30 mouse cellular contexts compared by ENCODE assay signal in genomic region chr6:9693714-9694113, GRCm38 (mm10).
DNase-seq lines count a peak whose midpoint lies in the region; ATAC-seq lines count a peak whose summit lies in the region.
"Had no signal": no experiment of that assay in that cellular context is flagged by ENCODE, and none has a peak within 500 bp of the region (broad histone marks: within the 10 kb centered on the region; RNA-seq: fewer than 3 reads in every experiment).

No protein-coding gene starts in this region.

- H3K4me2 ChIP-seq in forebrain, embryonic 11.5 days (ENCODE audit: low read depth, low read length, severe bottlenecking), result no peak overlapping the region
- no peak overlapping the region for H3K4me2 ChIP-seq in forebrain, embryonic 14.5 days (ENCODE audit: low read length)
- H3K4me2 ChIP-seq in midbrain, embryonic 11.5 days, result no peak overlapping the region
- H3K4me2 ChIP-seq in midbrain, embryonic 16.5 days (ENCODE audit: low read length), result no peak overlapping the region
- H3K4me2 ChIP-seq: heart, embryonic 11.5 days; kidney, embryonic 15.5 days; limb, embryonic 12.5 days; liver, embryonic 15.5 days; lung, embryonic 14.5 days; neural tube, embryonic 15.5 days had no signal

- no peaks in the 10 kb centered on the region for H3K9me3 ChIP-seq in forebrain, embryonic 11.5 days (ENCODE audit: control insufficient read depth, low read length)
- H3K9me3 ChIP-seq in forebrain, embryonic 14.5 days (replicated peaks; ENCODE audit: control insufficient read depth, low read length), result no peaks in the 10 kb centered on the region
- H3K9me3 ChIP-seq in midbrain, embryonic 11.5 days (ENCODE audit: control insufficient read depth, low read length), result no peaks in the 10 kb centered on the region
- no peaks in the 10 kb centered on the region for H3K9me3 ChIP-seq in midbrain, embryonic 16.5 days (replicated peaks; ENCODE audit: control insufficient read depth, low read length, poor library complexity, severe bottlenecking)
- H3K9me3 ChIP-seq: kidney, embryonic 15.5 days; limb, embryonic 12.5 days; liver, embryonic 15.5 days; neural tube, embryonic 15.5 days had no signal

- no peak overlapping the region for H3K4me3 ChIP-seq in forebrain, embryonic 11.5 days (ENCODE audit: low read depth, low read length)
- H3K4me3 ChIP-seq in forebrain, embryonic 14.5 days (ENCODE audit: low read depth, low read length), result no peak overlapping the region
- no peak overlapping the region for H3K4me3 ChIP-seq in midbrain, embryonic 11.5 days (ENCODE audit: low read depth, low read length)
- H3K4me3 ChIP-seq in midbrain, embryonic 16.5 days (ENCODE audit: low read depth, low read length), result no peak overlapping the region
- H3K4me3 ChIP-seq: gastrocnemius, adult 2 months; kidney, embryonic 15.5 days; left cerebral cortex, adult 2 months; limb, embryonic 12.5 days; liver, embryonic 15.5 days; neural tube, embryonic 15.5 days had no signal

- no peak overlapping the region for H3K9ac ChIP-seq in forebrain, embryonic 11.5 days (ENCODE audit: low read length)
- H3K9ac ChIP-seq in forebrain, embryonic 14.5 days (ENCODE audit: low read length), result no peak overlapping the region
- H3K9ac ChIP-seq in midbrain, embryonic 11.5 days (ENCODE audit: low read length), result no peak overlapping the region
- H3K9ac ChIP-seq in midbrain, embryonic 16.5 days (ENCODE audit: low read depth, low read length), result no peak overlapping the region
- H3K9ac ChIP-seq: kidney, embryonic 15.5 days; limb, embryonic 12.5 days; liver, embryonic 15.5 days; lung, embryonic 14.5 days; neural tube, embryonic 15.5 days had no signal

- H3K4me1 ChIP-seq in forebrain, embryonic 11.5 days (replicated peaks; ENCODE audit: control insufficient read depth, insufficient read depth, low read length), result no peaks in the 10 kb centered on the region
- H3K4me1 ChIP-seq in forebrain, embryonic 14.5 days (ENCODE audit: control insufficient read depth, insufficient read depth, low read length), result 0 out of 2 replicates have a peak, but pooled peaks cover 4% of the 10 kb centered on the region
- H3K4me1 ChIP-seq in midbrain, embryonic 11.5 days (ENCODE audit: control insufficient read depth, insufficient read depth, low read length), result no peaks in the 10 kb centered on the region
- no peaks in the 10 kb centered on the region for H3K4me1 ChIP-seq in midbrain, embryonic 16.5 days (ENCODE audit: control insufficient read depth, insufficient read depth, low read length)
- H3K4me1 ChIP-seq: kidney, embryonic 15.5 days; limb, embryonic 12.5 days; liver, embryonic 15.5 days; neural tube, embryonic 15.5 days had no signal

- H3K36me3 ChIP-seq in forebrain, embryonic 11.5 days (ENCODE audit: control insufficient read depth, insufficient read depth, low read length), result no peaks in the 10 kb centered on the region
- no peaks in the 10 kb centered on the region for H3K36me3 ChIP-seq in forebrain, embryonic 14.5 days (ENCODE audit: control insufficient read depth, insufficient read depth, low read length)
- no peaks in the 10 kb centered on the region for H3K36me3 ChIP-seq in midbrain, embryonic 11.5 days (ENCODE audit: control insufficient read depth, insufficient read depth, low read length)
- H3K36me3 ChIP-seq in midbrain, embryonic 16.5 days (ENCODE audit: control insufficient read depth, insufficient read depth, low read length), result no peaks in the 10 kb centered on the region
- H3K36me3 ChIP-seq: kidney, embryonic 15.5 days; limb, embryonic 12.5 days; liver, embryonic 15.5 days; neural tube, embryonic 15.5 days had no signal

- DNase-seq in forebrain, embryonic 11.5 days (ENCODE audit: low spot score), result no peak
- no peak for DNase-seq in forebrain, embryonic 14.5 days (ENCODE audit: low spot score)
- no peak for DNase-seq in midbrain, embryonic 11.5 days (ENCODE audit: low spot score, missing footprints)
- peak; percentile 79 for DNase-seq in R1 (ENCODE audit: low read depth, low spot score)
- DNase-seq in urinary bladder, postnatal 10 days (ENCODE audit: low spot score), result no peak
- DNase-seq in layer of hippocampus, postnatal 10 days (ENCODE audit: low spot score in 2 of 2), result no peak
- DNase-seq: adrenal gland, postnatal 25 days; cerebellum, adult 11-12 months; cerebellum, adult 9-11 months; gastrocnemius, adult 2 months; gastrocnemius, postnatal 36 days; heart, adult 18-20 months; heart, postnatal 36 days; kidney, adult 18-20 months; kidney, postnatal 25 days; lung, embryonic 14.5 days; lung, postnatal 14 days; right cerebral cortex, adult 18-20 months; spleen, adult 18-20 months; thymus, adult 18-20 months; thymus, postnatal 25 days had no signal

- WGBS in forebrain, embryonic 11.5 days, result 0% methylated on average over 1 of the region's 1 CpGs
- 0% methylated on average over 1 of the region's 1 CpGs for WGBS in forebrain, embryonic 14.5 days
- 11% methylated on average over 1 of the region's 1 CpGs for WGBS in midbrain, embryonic 11.5 days
- 6% methylated on average over 1 of the region's 1 CpGs for WGBS in midbrain, embryonic 16.5 days

- no peaks in the 10 kb centered on the region for H3K27me3 ChIP-seq in forebrain, embryonic 11.5 days (ENCODE audit: control insufficient read depth, insufficient read depth, low read length)
- H3K27me3 ChIP-seq in forebrain, embryonic 14.5 days (replicated peaks; ENCODE audit: control insufficient read depth, insufficient read depth, low read length), result no peaks in the 10 kb centered on the region
- H3K27me3 ChIP-seq in midbrain, embryonic 11.5 days (ENCODE audit: control insufficient read depth, insufficient read depth, low read length), result no peaks in the 10 kb centered on the region
- no peaks in the 10 kb centered on the region for H3K27me3 ChIP-seq in midbrain, embryonic 16.5 days (ENCODE audit: control insufficient read depth, insufficient read depth, low read depth, low read length)
- H3K27me3 ChIP-seq: kidney, embryonic 15.5 days; limb, embryonic 12.5 days; liver, embryonic 15.5 days; neural tube, embryonic 15.5 days had no signal

- ATAC-seq in forebrain, embryonic 11.5 days (replicated peaks; ENCODE audit: low FRiP score), result peak; percentile 53; the same call in 1 of the 2 replicates
- no peak for ATAC-seq in forebrain, embryonic 14.5 days
- peak; percentile 43; the same call in 1 of the 2 replicates for ATAC-seq in midbrain, embryonic 11.5 days (ENCODE audit: low FRiP score)
- ATAC-seq in midbrain, embryonic 16.5 days, result no peak
- ATAC-seq: CD4-positive, CD25-positive, alpha-beta regulatory T cell, adult 4 months; hindbrain, embryonic 16.5 days had no signal

- H3K27ac ChIP-seq in forebrain, embryonic 11.5 days (ENCODE audit: low read depth, low read length), result no peak overlapping the region
- H3K27ac ChIP-seq in forebrain, embryonic 14.5 days (ENCODE audit: low read depth, low read length), result no peak overlapping the region
- no peak overlapping the region for H3K27ac ChIP-seq in midbrain, embryonic 11.5 days (ENCODE audit: low read depth, low read length)
- H3K27ac ChIP-seq in midbrain, embryonic 16.5 days (ENCODE audit: low read length), result no peak overlapping the region
- H3K27ac ChIP-seq: gastrocnemius, adult 2 months; kidney, embryonic 15.5 days; left cerebral cortex, adult 2 months; limb, embryonic 12.5 days; liver, embryonic 15.5 days; neural tube, embryonic 15.5 days had no signal

Comparison
In these comparisons a context has a peak if more than half of its experiments do, and no peak if none do; other contexts are left out.
1. ATAC-seq: peak in forebrain, embryonic 11.5 days (single experiment) and midbrain, embryonic 11.5 days (single experiment); none in forebrain, embryonic 14.5 days (single experiment) and midbrain, embryonic 16.5 days (single experiment).